Mouse (Mus musculus) limb, embryonic 14.5 days (tissue): ENCODE measurements at regions not wholly inside any gene's neighbourhood (a gene's known extent, or its start where the extent isn't known, plus 50 kb on each side); places are given as distances from the start of the nearest gene placed in this dataset.
"Not testable (repeated sequence)": the region's sequence is repeated elsewhere in the genome, so short reads cannot be mapped to it uniquely, and the experiment has no call there.

Experiments
- ATAC-seq: fragments of 200-750 bp; cut with Nextera tagmentation; 2 replicates; pipeline ENCODE4 v1.8.0; 2017; ENCODE audit warnings: low read depth, moderate number of reproducible peaks, moderate TSS enrichment; ENCODE audit not compliant: low FRiP score
- DNase-seq: peaks from one replicate; pipeline ENCODE4 v3.0.0-alpha.2; 2015; ENCODE audit warnings: low spot score
- H3K27ac ChIP-seq: fragments of 300-500 bp; sonication (generic); replicated peaks from 2 replicates; pipeline ENCODE4 v1.5.1; 2014; ENCODE audit warnings: low read depth, mild to moderate bottlenecking, low read length, moderate library complexity, mixed read lengths
- H3K27me3 ChIP-seq: fragments of 300-500 bp; sonication (generic); 2 replicates; pipeline ENCODE4 v1.6.1; 2014; ENCODE audit warnings: low read length, mixed read lengths; ENCODE audit not compliant: control insufficient read depth, insufficient read depth
- H3K36me3 ChIP-seq: fragments of 300-500 bp; sonication (generic); 2 replicates; pipeline ENCODE4 v1.6.1; 2014; ENCODE audit warnings: mild to moderate bottlenecking, low read length, moderate library complexity, mixed read lengths; ENCODE audit not compliant: control insufficient read depth, insufficient read depth
- H3K4me1 ChIP-seq: fragments of 300-500 bp; sonication (generic); 2 replicates; pipeline ENCODE4 v1.6.1; 2014; ENCODE audit warnings: antibody characterized with exemption, low read length, mixed read lengths; ENCODE audit not compliant: control insufficient read depth, insufficient read depth
- H3K4me2 ChIP-seq: fragments of 300-500 bp; sonication (generic); replicated peaks from 2 replicates; pipeline ENCODE4 v1.6.1; 2014; ENCODE audit warnings: low read depth, mild to moderate bottlenecking, low read length, moderate library complexity; ENCODE audit not compliant: severe bottlenecking
- H3K4me3 ChIP-seq: fragments of 300-500 bp; sonication (generic); replicated peaks from 2 replicates; pipeline ENCODE4 v1.5.1; 2014; ENCODE audit warnings: low read length
- H3K9ac ChIP-seq: fragments of 300-500 bp; sonication (generic); 2 replicates; pipeline ENCODE4 v1.6.1; 2014; ENCODE audit warnings: mild to moderate bottlenecking, low read depth, low read length, moderate library complexity; ENCODE audit not compliant: severe bottlenecking
- H3K9me3 ChIP-seq: fragments of 300-500 bp; sonication (generic); 2 replicates; pipeline ENCODE4 v1.6.1; 2016; ENCODE audit warnings: low read length; ENCODE audit not compliant: control insufficient read depth
- POLR2A ChIP-seq: fragments of 200-500 bp; IDR thresholded peaks from 2 replicates; pipeline ENCODE4 v1.8.0; 2012; ENCODE audit warnings: inconsistent platforms, mild to moderate bottlenecking, moderate library complexity, borderline replicate concordance; ENCODE audit not compliant: insufficient read depth, insufficient read length; ENCODE audit errors: extremely low read depth
- WGBS: fragments of 180-500 bp; shearing (Covaris S2); extraction: QIAGEN DNeasy Blood & Tissue Kit; methylation state at CpG from one replicate; pipeline ENCODE4 v1.1.7; 2014; 5-methylcytosine and 5-hydroxymethylcytosine counted together

- ATAC-seq, result no peak
- no peak overlapping the region for H3K27ac ChIP-seq
- WGBS, result 71% methylated on average over 5 of the region's 5 CpGs
- no peak overlapping the region for H3K4me3 ChIP-seq
- H3K9me3 ChIP-seq, result no peaks in the 10 kb centered on the region; the same call in 1 of the 2 replicates
- no peak overlapping the region for H3K4me2 ChIP-seq
- no peak for DNase-seq
- no peaks in the 10 kb centered on the region for H3K4me1 ChIP-seq
- TF ChIP-seq POLR2A, result no peak
- no peak overlapping the region for H3K9ac ChIP-seq
- no peaks in the 10 kb centered on the region for H3K36me3 ChIP-seq
- no peaks in the 10 kb centered on the region for H3K27me3 ChIP-seq
Measured at GRCm38 (mm10) chrX:94785983-94786382, 61.6 kb downstream of the Zxdb start.

GRCm38 (mm10) chrX:94788331-94788920 is 64.1 kb downstream of the Zxdb start:
- Histone ChIP-seq H3K36me3 (0 out of 2 replicates have a peak, but pooled peaks cover 3% of the 10 kb centered on the region), H3K4me3 (no peak overlapping the region), H3K4me1 (no peaks in the 10 kb centered on the region), H3K27ac (no peak overlapping the region), H3K4me2 (no peak overlapping the region), H3K9me3 (no peaks in the 10 kb centered on the region; the same call in 1 of the 2 replicates), H3K27me3 (no peaks in the 10 kb centered on the region), H3K9ac (no peak overlapping the region)
- no peak for ATAC-seq
- DNase-seq, result no peak
- TF ChIP-seq POLR2A, result no peak
- WGBS, result 77% methylated on average over 3 of the region's 3 CpGs

GRCm38 (mm10) chrX:94796845-94797244 is 72.5 kb downstream of the Zxdb start:
- H3K9ac ChIP-seq, ATAC-seq, H3K36me3 ChIP-seq, H3K4me1 ChIP-seq, H3K27me3 ChIP-seq, H3K4me3 ChIP-seq, DNase-seq, H3K4me2 ChIP-seq, H3K9me3 ChIP-seq, H3K27ac ChIP-seq: not testable (repeated sequence)
- WGBS, result no CpG with 5 or more reads among the region's 37 CpGs

GRCm38 (mm10) chrX:94797348-94798182 is 73.2 kb downstream of the Zxdb start:
- H3K9ac ChIP-seq, DNase-seq, H3K4me1 ChIP-seq, H3K27me3 ChIP-seq, H3K4me3 ChIP-seq, H3K9me3 ChIP-seq, H3K4me2 ChIP-seq, H3K27ac ChIP-seq, H3K36me3 ChIP-seq: not testable (repeated sequence)
- peak; percentile 70 for ATAC-seq
- WGBS, result no CpG with 5 or more reads among the region's 131 CpGs

- H3K4me3 ChIP-seq, H3K9me3 ChIP-seq, H3K36me3 ChIP-seq, H3K27me3 ChIP-seq, H3K9ac ChIP-seq, H3K4me2 ChIP-seq, H3K27ac ChIP-seq, H3K4me1 ChIP-seq, DNase-seq: not testable (repeated sequence)
- ATAC-seq, result peak; percentile 83
- no CpG with 5 or more reads among the region's 22 CpGs for WGBS
Measured at GRCm38 (mm10) chrX:94798183-94798619, 73.8 kb downstream of the Zxdb start.

GRCm38 (mm10) chrX:94812760-94813159 is 88.4 kb downstream of the Zxdb start:
- H3K4me2 ChIP-seq, H3K27ac ChIP-seq, ATAC-seq: not testable (repeated sequence)

GRCm38 (mm10) chrX:94827524-94827923 is 103.2 kb downstream of the Zxdb start:
- 92% methylated on average over 5 of the region's 6 CpGs for WGBS
- not testable (repeated sequence) for H3K27me3 ChIP-seq

More at GRCm38 (mm10) chrX:94812760-94813159, 88.4 kb downstream of the Zxdb start:
- not testable (repeated sequence) for H3K27me3 ChIP-seq, H3K9ac ChIP-seq, H3K4me1 ChIP-seq, DNase-seq, H3K9me3 ChIP-seq, H3K36me3 ChIP-seq, H3K4me3 ChIP-seq
- no CpG with 5 or more reads among the region's 3 CpGs for WGBS

More at GRCm38 (mm10) chrX:94827524-94827923, 103.2 kb downstream of the Zxdb start:
- H3K27ac ChIP-seq, H3K9ac ChIP-seq, ATAC-seq, H3K4me1 ChIP-seq, DNase-seq, H3K9me3 ChIP-seq, H3K36me3 ChIP-seq, H3K4me2 ChIP-seq, H3K4me3 ChIP-seq: not testable (repeated sequence)
